Mouse (Mus musculus) heart, postnatal 36 days (tissue): ENCODE results near the gene Sytl4. TPM values are rescaled to one million over a fixed set of nuclear protein-coding genes. Genes with fewer than 3 reads are reported as not detected.

Experiments
- total RNA-seq, 2 experiments: library from RNA; stranded (reverse); gene quantifications; 2 replicates each; pipeline ENCODE4 v1.2.3; 2021

Gene Sytl4
- total RNA-seq, 2 experiments from 2014 or later = 1.8 to 1.9 TPM

Other genes with a start within 250 kb of the Sytl4 start
- gene Tnmd, start 130.8 kb downstream of the Sytl4 start, total RNA-seq = not detected
- gene Tspan6, start 83.4 kb downstream of the Sytl4 start, total RNA-seq = 10 to 100 TPM in 1 of 2 experiments, 1 to 10 TPM in 1; 9.5 to 10.4 TPM
- 1 to 10 TPM; 4.7 to 5.5 TPM for gene Srpx2, start 73.4 kb downstream of the Sytl4 start, total RNA-seq
- gene Cstf2, start 77.4 kb upstream of the Sytl4 start, total RNA-seq = 10 to 100 TPM; 11.8 to 11.9 TPM
- 1 to 10 TPM in 1 of 2 experiments, under 1 TPM in 1; 0.62 to 1.2 TPM for gene Xkrx, start 180.3 kb upstream of the Sytl4 start, total RNA-seq
- gene Arl13a, start 205.7 kb upstream of the Sytl4 start, total RNA-seq = not detected
- gene Nox1, start 240.1 kb upstream of the Sytl4 start, total RNA-seq = under 1 TPM in 1 of 2 experiments, not detected in 1; 0.42 TPM